Mouse (Mus musculus): ENCODE data around the gene Trim31. TPM values are rescaled to one million over a fixed set of nuclear protein-coding genes. Genes with fewer than 3 reads are reported as not detected.

Trim31 gene
- total RNA-seq, 2 experiments from 2014 or later, result not detected

DNA sequence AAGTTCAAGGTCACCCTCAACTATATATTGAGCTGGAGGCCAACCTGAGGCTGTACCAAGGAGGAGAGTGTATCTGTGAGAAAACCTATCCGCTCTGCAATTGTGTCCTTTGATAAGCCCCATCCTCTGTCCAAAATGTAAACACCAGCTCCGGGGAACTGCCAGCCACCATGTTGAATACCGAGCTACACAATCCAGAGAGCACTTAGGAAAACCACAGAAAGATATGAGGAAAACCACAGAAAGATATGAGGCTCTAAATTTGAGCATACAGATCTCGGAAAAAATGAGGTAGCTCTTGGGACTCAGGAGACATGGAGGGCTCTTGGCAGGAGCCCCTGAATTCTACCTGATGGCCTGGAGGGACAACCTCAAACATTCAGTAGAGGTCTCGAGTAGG, 4.5 kb upstream of the Trim31 start:
- ATAC-seq (ENCODE audit: poor library complexity, severe bottlenecking), result no peak

- no peak for ATAC-seq (ENCODE audit: poor library complexity, severe bottlenecking)
Observed at GRCm38 (mm10) chr17:36896583-36896982, 1.3 kb upstream of the Trim31 start.

DNA sequence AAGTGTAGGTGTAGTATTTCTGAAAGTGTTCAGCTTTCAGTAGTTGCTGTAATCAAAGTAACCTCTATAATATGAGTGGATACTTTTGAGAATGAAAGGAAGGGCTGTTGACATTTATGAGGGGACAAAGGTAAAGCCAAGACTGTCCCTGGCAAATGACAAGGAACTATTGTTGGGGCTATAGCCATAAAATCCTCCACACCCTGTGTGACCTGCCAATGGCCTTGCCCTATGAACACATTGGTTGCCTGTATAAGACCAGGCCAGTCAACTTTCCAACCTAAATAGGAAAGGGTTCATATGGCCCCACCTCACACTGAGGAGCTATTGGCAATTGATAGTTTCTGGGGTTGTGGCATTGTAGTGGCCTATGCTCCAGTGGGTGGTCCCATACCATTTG, 853 bp upstream of the Trim31 start:
- ATAC-seq (ENCODE audit: poor library complexity, severe bottlenecking), result no peak

GRCm38 (mm10) chr17:36899376-36899775, 1.5 kb downstream of the Trim31 start:
- no peak for ATAC-seq (ENCODE audit: poor library complexity, severe bottlenecking)

- ATAC-seq (ENCODE audit: poor library complexity, severe bottlenecking), result no peak
Observed at GRCm38 (mm10) chr17:36900001-36900400, 2.1 kb downstream of the Trim31 start.

DNA sequence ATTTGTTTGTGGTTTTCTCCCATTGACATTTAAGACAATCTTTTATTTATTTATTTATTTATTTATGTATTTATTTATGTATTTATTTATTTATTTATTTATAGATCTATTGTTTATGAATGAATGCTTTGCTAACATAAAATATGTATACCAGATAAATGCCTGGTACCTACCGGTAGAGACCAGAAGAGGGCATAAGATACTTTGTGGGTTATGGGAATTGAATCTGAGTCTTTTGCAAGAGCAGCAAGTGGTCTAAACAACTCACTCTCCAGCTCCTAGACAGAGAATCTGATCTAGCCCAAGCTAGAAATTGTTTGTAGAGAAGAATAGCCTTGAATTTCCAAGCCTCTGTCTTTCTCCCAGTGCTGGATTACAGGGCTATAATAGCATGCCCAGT, 2.8 kb downstream of the Trim31 start:
- no peak for ATAC-seq (ENCODE audit: poor library complexity, severe bottlenecking)

- ATAC-seq (ENCODE audit: poor library complexity, severe bottlenecking), result no peak
Observed at GRCm38 (mm10) chr17:36903651-36904050, 5.7 kb downstream of the Trim31 start.

GRCm38 (mm10) chr17:36908235-36908634, 10.3 kb downstream of the Trim31 start:
- no peak for ATAC-seq (ENCODE audit: poor library complexity, severe bottlenecking)

DNA sequence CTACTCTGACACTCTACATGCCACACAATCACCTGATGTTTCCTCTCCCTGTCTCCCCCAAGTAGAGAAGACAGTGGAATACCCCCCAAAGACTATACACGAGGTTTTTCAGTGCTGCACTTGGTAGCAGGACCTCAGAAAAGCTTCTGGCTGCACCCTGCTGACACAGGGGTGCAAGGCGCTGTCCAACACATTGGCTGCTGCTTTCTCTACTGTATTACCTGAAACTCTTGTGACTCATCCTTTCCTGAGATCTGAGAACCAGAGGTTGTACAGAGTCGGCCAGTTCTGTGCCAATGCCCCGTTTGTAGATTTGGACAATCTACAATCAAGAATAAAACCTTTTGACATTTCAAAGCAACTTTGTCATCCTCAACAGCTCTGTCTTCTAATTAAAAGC, 11.9 kb downstream of the Trim31 start:
- no peak for ATAC-seq (ENCODE audit: poor library complexity, severe bottlenecking)

DNA sequence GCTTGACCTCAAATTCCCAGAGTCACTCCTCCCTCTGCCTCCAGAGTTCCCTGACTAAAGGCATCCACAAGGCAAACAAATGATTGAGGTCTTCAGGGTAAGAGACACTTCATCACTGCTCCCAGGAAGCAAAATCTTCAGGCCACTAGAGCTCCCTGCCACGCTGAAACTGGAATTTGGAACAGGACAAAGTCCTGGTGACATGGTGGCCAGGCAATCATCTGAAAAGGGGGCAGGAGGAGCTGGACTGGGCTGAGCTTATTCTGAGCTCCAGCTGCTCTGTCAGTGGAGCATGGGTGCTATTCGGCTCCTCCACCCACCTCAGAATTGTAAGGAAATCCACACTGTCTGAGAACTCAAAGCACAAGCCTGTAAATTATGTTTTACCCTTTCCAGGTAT, 14.1 kb downstream of the Trim31 start:
- ATAC-seq (ENCODE audit: poor library complexity, severe bottlenecking), result no peak

GRCm38 (mm10) chr17:36914108-36914507, 16.2 kb downstream of the Trim31 start:
- peak; percentile 77 for ATAC-seq (ENCODE audit: poor library complexity, severe bottlenecking)

GRCm38 (mm10) chr17:36915076-36915475, 17.2 kb downstream of the Trim31 start:
- ATAC-seq (ENCODE audit: poor library complexity, severe bottlenecking), result 0 out of 2 replicates have a peak, but pooled peaks have one; percentile 56

GRCm38 (mm10) chr17:36920239-36920638, 22.3 kb downstream of the Trim31 start:
- no peak for ATAC-seq (ENCODE audit: poor library complexity, severe bottlenecking)

- no peak for ATAC-seq (ENCODE audit: poor library complexity, severe bottlenecking)
Observed at GRCm38 (mm10) chr17:36922715-36923114, 24.8 kb downstream of the Trim31 start.

DNA sequence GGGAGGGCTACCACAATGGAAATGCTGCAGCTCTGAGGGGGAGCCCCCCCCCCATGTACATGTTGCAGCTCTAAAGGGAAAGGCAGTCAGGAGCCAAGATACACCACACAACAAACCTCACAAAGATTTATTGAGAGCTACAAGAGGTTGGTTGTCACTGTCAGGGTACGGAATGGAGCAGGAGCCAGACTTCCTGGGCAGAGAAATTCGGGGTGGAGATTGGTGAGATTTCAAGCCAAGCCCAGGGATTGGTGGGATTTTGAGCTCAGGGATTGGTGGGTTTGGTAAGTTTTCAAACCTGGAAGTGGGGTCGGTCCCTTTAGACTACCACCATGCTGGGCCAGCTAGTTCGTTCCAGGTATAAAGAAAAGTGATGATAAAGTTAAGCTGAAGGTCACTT, 25.6 kb downstream of the Trim31 start:
- no peak for ATAC-seq (ENCODE audit: poor library complexity, severe bottlenecking)

DNA sequence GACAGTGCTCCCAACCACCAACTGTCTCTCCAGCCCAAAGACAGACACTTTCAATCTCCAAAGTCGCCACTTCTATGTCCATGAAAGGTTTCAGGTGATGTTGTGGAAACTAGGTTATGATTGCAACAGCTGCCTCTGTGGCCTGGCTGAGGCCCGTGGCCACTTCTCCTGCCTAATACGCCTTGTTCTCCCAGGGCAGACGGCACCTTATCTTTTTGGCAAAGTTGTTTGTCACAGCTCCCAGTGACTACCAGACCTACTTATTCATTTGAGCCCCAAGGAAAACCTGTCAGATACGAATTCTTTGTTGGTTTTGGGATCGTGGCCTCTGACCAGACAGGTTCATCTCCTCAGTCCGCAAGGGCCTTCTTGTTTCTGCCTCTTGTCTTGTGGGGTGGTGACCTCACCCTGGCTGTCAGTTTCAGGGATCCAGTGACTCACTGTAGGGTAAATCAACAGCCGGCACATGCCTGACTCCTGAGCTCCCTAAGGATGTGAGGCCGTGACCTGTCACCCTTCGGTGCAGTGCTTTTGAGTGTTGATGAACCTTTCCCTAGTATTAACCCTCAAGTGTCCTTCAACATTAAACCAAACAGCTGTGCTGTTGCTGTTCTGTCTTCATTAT, 29.7 kb downstream of the Trim31 start:
- no peak for ATAC-seq (ENCODE audit: poor library complexity, severe bottlenecking)

- ATAC-seq (ENCODE audit: poor library complexity, severe bottlenecking), result no peak
Observed at GRCm38 (mm10) chr17:36929236-36929932, 31.5 kb downstream of the Trim31 start.

- no peak for ATAC-seq (ENCODE audit: poor library complexity, severe bottlenecking)
Observed at GRCm38 (mm10) chr17:36930233-36930632, 32.3 kb downstream of the Trim31 start.

GRCm38 (mm10) chr17:36931130-36931529, 33.2 kb downstream of the Trim31 start:
- no peak for ATAC-seq (ENCODE audit: poor library complexity, severe bottlenecking)

- ATAC-seq (ENCODE audit: poor library complexity, severe bottlenecking), result no peak
Observed at GRCm38 (mm10) chr17:36931806-36932205, 33.9 kb downstream of the Trim31 start.

DNA sequence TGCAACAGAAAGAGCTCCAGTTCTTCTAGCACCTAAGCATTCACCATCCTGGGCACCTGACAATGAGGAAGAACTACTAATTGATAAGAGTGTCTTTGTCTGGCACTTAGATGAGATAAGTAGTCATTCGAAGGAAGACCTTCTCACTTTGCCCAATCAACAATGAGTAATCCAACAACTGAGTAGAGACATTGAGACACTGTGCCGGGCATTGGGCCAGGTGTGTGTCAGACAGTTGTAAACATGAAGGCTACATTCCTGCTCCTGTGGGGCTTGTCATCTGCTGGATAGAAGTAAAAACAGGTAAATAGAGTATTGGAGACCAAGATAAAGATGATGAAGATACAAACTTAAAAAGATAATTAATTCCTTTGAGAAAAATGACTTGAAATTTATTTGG, 40.1 kb downstream of the Trim31 start:
- ATAC-seq (ENCODE audit: poor library complexity, severe bottlenecking), result no peak

DNA sequence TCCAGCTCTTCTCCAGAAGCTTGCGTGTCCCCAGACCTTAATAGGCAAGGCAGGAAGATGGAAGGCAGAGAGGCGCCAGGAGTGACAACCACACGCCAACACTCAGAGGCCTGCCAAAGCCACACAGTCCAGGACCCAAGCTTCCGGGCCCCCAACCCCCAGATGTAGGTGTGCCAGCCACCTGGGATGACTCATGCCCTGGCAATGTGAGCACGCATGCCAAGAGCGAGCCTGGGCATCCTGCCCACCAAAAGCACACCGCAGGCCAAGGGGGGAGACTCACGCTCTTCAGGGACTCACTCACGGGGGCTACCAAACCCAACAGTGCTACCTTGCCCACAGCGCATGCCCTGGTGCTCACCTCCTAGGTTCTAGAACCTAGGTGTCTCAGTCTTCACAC, 44.5 kb downstream of the Trim31 start:
- ATAC-seq (ENCODE audit: poor library complexity, severe bottlenecking), result peak; percentile 36
